Mouse (Mus musculus) retina, adult 2 months (tissue): Measurements from ENCODE around the gene Tert.

ENCODE experiments used
- DNase-seq: peaks from one replicate; pipeline ENCODE4 v3.0.0-alpha.2; 2012; ENCODE audit warnings: low read depth, low spot score

Tert gene

DNA sequence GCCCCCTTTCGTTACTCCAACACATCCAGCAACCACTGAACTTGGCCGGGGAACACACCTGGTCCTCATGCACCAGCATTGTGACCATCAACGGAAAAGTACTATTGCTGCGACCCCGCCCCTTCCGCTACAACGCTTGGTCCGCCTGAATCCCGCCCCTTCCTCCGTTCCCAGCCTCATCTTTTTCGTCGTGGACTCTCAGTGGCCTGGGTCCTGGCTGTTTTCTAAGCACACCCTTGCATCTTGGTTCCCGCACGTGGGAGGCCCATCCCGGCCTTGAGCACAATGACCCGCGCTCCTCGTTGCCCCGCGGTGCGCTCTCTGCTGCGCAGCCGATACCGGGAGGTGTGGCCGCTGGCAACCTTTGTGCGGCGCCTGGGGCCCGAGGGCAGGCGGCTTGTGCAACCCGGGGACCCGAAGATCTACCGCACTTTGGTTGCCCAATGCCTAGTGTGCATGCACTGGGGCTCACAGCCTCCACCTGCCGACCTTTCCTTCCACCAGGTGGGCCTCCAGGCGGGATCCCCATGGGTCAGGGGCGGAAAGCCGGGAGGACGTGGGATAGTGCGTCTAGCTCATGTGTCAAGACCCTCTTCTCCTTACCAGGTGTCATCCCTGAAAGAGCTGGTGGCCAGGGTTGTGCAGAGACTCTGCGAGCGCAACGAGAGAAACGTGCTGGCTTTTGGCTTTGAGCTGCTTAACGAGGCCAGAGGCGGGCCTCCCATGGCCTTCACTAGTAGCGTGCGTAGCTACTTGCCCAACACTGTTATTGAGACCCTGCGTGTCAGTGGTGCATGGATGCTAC lies at the start of gene Tert:
Gene Tert, plus strand, starts transcription at position 167 of the 805 bp plus-strand sequence.
- DNase-seq = no peak

DNA sequence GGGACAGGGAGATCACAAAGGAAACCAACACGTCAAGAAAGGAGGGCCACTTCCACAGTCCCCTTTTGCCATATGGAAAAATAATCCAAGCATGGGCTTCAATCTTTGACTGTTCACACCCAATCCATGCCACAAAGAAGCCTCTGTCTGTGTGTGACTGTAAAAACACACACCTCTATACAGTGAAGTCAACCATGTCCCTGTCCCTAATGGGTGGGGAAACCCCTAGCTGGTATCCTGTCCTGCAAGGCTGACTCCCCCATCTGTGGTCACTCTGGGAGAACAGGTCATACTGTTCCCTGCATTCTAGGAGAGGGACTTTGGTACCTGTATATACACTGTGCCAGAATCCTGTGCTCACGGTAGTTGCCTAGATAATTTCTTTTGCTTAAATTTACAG lies 49.4 kb upstream of the Tert start:
- no peak for DNase-seq

DNA sequence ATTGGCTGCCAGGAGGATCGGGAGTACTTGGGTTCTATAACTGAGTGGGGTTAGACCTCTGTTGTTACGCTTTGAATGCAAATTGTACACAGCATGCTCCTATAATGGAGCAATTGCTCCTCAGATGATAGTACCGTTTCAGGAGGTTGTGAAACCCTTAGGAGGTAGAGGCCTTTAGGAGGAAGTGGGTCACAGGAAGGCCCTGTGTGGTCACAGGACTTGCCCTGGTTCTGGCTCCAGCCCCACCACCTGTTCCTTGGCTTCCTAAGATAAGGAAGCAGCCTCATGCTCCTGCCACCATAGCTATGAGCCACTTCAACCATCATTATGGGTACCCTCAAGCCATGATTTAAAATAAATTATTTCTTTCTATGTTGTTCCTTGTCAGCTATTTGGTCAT lies 35.2 kb upstream of the Tert start:
- DNase-seq = no peak

DNA sequence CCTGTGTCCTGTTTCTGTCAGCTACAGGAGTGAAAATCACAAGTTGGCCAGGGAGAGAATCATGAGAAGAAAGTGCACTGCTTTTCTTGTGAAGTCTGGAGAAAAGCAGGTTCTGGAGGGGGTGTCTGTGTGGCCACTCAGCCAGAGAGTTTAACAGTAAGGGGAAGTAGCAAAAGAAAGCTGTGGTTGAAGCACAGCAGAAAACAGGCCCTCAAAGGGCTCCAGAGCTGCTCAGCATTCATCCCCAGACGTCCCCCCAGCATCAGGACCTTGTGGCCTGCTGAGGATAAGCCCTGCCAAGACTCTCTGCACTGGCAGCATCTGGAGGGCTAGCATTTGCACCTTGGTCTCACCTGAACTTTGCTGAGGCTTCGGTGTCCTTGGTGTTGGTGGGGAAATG lies 34.2 kb upstream of the Tert start:
- no peak for DNase-seq

DNA sequence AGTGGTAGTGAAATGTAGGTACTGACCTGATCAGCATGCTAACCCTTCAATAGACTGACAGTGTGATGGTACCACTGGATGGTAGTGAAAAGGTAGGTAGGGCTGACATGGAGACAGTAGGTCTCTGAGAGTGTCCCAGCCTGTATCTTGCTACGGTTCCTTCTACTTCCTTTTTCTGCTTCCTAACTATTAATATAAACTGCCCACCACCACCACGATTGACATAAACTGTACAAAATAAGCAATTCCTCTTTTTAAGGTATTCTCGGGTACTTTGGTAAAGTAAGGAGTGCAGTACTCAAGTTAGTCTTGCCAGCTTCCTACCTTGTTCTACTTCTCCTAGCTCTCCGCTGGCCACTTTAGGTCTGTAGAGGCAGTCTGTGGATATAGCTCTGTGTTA lies 30.4 kb upstream of the Tert start:
- no peak for DNase-seq

DNA sequence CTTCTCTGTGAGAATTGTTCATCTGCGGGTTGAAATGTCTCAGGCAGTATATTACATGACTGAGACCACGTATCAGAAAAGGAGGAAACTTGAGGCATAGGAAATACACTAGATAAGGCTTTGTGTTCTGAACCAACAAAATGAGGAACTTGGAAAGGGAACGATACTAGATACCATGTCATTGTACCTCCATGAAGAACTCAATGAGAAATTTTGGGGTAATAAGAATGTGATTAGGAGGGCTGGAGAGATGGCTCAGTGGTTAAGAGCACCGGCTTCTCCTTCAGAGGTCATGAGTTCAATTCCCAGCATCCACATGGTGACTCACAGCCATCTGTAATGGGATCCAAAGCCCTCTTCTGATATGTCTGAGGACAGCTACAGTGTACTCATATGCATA lies 26.5 kb upstream of the Tert start:
- no peak for DNase-seq

DNA sequence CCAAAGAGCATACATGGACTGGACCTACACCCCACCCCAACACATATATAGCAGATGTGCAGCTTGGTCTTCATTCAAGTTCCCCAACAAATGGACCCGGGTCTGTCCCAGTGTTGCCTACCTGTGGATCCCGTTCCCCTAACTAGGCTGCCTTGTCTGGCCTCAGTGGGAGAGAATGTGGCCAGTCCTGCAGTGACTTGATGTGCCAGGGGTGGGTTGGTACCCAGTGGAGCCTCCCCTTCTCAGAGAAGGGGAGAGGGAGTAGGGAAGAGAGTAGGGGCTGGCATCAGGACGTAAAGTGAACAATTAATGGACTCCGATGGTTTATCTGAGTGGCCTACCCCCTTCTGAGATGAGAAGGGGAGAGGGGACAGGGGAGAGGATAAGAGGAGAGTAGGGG lies 23.7 kb upstream of the Tert start:
- DNase-seq = no peak

DNA sequence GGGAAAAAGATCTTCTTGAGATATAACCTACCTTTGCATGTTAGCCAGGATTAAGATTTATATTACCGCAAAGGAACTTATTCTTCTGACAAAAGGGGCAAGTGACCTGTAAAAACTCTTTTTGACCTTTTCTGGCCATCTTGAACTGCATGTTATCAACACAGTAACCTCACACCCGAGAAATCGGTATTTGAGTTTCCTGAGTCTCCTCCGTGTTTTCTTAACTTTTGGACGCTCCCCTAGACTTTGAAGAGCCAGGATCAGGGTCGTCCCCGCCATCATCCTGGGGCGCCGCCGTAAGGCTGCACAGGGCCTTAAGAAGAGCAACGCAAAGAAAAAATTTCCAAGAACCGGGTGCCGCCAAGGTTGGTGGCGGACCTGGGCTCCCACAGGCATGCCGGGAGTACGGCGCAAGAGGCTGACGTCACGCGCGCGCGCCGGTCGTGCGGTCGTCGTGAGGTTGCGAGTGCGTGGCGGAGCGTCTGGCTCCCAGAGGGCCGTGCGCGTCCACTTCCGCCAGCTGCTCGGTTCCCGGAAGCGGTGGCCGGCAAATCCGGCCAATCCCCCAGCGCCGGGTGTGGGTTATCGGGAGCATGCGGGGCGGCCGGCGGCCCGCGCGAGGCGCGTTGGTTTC lies 23.1 kb upstream of the Tert start, which contains the start of gene Clptm1l:
Gene Clptm1l, plus strand, starts transcription at position 485 of the 634 bp plus-strand sequence.
- peak; percentile 88 for DNase-seq

DNA sequence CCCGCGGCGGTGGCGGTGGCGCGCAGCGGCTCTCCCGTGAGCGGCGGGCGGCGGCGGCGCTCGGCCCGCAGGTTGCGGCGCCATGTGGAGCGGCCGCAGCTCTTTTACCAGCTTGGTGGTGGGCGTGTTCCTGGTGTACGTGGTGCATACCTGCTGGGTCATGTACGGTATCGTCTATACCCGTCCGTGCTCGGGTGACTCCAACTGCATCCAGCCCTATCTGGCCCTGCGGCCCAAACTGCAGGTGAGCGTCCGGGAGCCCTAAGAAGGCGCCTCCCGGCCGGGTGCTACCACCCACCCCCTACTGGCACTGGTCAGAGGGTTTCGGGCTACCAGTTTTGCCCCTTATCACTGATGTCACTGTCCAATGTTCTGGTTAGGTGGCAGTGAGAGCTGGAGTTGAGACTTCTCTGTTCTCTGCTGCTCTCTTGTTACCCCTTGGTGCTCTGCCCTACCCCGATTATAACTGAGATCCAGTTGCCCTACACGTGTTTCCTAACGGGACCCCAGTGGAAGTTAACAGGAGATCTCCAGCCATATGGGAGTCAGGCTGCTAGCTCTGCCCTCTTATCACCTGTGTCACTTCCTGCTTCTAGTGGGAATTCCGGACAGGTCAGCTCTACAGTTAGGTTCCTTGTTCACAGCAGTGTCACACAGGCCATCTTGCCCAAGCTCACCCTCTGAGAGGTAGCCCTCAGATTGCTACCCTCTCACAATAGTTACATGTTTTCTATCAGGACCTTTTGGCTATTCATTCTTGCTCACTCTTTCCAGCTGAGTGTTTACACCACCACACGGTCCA lies 22.4 kb upstream of the Tert start:
- DNase-seq = no peak

DNA sequence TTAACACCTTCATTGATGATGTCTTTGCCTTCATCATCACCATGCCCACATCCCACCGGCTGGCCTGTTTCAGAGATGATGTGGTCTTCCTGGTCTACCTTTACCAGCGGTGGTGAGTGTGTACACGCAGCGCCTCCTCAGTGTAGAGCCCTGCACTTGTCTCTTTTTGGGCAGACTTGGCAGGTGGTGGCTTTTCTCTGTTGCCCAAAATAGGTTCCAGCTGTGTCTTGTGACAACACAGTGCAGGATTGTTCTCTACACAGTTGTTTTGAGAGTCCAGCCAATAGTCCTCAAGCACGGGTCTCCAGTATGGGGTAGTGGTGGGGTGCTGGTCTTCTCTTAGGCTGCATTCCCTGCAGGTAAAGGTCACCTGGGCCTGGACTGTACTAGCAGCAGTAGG lies 8.3 kb upstream of the Tert start:
- no peak for DNase-seq

DNA sequence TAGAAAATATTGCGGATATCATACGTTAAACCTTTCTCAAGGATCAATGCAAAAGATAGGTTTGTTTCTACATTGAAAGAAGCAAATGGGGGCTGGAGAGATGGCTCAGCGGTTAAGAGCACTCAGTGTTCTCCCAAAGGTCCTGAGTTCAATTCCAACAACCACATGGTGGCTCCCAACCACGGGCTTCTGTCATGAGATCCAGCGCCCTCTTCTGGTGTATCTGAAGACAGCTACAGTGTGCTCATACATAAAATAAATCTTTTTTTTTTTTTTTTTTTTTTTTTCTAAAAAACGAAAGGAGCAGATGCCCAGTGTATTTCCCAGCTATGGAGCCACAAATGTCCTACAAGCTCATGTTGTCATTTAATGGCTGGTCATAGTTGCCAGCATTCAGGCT lies 6.1 kb upstream of the Tert start:
- DNase-seq = no peak

DNA sequence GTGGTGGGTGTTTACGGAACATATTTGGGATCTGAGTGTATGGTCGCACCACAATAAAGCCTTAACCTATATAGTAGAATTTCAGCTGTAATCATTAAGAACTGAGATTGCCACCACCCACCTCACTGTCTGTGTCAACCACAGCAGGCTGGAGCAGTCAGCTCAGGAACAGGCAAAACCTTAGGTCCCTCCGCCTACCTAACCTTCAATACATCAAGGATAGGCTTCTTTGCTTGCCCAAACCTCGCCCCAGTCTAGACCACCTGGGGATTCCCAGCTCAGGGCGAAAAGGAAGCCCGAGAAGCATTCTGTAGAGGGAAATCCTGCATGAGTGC lies 334 bp upstream of the Tert start:
- DNase-seq = no peak

DNA sequence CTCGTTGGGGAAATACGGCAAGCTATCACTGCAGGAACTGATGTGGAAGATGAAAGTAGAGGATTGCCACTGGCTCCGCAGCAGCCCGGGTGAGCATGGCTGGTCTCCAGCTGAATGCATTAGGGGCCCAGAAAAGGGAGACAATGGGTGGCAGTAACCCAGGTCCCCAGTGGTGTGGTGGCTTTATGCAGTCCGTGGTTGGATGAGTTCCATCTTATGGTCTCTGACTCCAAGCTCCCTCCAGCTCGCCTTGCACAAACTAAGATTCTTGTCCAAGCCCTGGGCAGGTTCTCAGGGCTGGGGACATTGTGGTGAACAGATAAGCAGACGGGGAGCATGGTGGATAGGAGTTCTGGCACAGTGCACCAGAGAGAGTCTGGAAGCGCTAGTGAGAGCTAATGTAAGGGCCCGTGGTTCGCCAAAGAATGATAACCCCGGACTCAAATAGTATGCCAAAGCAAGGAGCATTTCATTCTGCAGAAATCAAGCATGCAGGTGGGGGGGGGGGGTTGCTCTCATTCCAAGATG lies 1.9 kb downstream of the Tert start:
- DNase-seq = no peak

DNA sequence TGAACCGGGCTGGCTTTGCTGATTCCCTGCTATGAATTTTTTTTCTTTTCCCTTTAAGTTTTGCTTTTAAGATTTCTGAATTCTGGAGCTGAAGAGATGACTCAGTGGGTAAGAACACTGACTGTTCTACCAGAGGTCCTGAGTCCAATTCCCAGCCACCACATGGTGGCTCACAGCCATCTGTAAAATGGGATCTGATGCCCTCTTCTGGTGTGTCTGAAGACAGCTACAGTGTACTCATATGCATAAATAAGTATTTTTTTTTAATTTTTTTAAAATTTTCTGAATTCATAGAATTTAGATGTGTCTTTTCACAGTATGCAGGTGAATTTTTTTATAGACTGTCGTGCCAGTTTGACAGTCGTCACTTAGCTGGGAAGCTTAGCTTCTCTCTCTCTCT lies 5.1 kb downstream of the Tert start:
- DNase-seq = no peak

DNA sequence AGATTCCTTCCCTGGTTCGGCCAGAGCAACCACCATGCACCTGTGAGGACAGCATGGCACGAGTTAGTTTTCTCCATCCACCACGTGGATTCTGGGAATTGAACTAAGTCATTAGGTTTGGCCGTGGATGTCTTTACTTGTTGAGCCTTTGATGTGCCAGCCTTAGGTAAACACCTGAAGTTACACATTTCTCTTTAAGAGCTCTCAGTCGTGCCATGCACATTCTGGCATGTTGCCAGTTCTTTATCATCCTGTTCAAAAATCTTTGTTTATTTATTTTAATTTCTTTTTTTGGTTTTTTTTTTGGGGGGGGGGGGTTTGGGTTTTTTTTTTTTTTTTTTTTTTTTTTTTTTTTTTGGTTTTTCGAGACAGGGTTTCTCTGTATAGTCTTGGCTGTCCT lies 11.1 kb downstream of the Tert start:
- DNase-seq = no peak

DNA sequence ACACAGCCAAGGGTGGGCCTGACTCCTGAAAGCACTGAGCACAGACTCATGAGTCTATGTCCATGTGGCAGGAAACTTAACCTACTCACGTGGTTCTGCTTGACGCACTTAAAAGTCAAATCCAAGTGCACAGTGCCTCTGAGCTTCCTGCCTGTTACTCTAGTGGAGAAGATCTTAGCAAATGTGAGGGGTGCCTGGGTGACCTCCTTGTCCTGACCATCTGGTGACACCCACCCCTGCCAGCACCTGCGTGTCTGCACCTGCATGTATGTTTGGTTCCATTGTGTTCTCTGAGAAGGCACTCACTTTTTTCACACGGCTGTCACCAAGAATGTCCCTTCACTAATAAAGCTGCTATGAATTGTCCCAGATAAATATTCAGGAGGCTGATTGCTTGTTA lies 14.6 kb downstream of the Tert start:
- DNase-seq = no peak

DNA sequence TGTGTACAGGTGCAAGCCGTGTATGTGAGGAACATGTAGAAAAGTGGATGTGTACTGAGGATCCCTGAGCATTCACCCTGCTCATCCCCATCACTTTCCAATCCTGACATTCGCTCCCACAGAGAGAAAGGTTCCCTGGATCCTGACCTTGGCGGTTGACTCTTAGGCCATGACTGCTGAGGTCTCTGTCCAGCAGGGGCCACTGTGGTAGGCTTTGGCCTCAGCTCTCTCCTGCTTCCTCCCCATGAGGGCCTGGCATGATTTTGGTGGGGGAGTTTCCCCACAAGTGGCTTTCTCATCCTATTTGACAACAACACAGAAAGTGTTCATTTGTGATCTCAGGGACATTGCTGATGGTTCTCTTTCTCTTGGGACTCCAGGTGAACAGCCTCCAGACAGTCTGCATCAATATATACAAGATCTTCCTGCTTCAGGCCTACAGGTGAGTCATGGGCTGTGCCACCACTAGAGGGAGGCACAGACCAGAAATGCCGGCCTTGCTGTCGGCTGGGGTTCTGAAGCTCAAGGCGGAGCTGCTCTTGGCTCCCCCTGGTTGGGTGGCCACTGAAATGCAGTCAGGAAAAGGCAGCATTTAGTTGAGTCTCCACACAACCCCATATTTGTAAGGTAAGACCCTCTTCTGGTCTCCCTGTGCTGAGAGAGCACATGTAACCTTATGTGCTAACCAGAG lies 19.8 kb downstream of the Tert start:
- peak; percentile 18 for DNase-seq

DNA sequence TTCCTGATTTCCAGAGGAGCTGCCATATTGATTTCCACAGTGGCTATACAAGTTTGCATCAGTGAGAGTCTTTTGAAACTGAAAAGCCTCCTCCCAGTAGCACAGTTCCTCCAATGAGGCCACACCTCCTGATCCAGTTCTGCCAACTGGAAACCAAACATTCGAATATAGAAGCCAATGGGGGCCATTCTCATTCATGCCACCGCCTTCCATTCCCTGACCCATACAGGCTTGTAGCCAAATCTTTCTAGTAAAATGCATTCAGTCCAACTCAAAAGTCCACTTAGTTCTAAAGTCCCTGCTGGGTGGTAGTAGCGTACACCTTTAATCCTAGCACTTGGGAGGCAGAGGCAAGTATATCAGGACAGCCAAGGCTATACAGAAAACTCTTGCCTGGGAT lies 26.6 kb downstream of the Tert start:
- no peak for DNase-seq

DNA sequence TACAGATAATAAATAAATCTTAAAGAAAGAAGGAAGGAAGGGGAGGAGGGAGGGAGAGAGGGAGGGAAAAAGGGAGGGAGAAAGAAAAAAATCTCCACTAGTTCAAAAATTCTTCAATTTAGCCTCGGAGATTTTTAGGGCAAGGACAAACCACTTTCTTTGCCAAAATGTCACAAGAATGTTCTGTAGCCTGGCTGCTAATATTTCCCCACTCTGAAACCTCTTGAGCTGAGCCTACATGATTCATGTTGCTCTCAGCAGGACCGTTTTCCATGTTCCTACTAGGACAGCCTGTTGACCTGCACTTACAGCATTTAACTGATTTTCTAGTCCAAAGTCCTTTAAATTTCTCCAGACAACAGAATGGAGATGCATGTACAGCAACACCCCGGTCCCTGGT lies 28.3 kb downstream of the Tert start:
- DNase-seq = no peak

DNA sequence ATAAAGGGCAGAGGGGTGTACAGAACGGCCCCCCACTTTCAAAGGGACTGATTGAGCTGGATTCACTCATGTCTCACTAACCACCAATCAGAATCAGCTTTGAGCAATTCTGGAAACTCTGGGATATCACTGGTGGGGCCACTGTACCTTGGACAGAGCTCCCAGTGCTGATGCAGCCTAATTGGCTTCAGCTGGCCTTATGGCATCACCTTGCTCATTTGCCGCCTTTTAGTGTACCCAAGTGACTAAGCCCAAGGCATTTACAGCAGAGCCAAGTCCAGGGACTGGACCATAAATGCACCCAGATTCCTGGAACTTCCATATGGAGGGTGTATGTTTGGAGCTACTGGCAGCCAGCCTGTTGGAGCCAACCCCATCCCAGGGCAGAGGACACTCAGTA lies 32.2 kb downstream of the Tert start:
- no peak for DNase-seq

DNA sequence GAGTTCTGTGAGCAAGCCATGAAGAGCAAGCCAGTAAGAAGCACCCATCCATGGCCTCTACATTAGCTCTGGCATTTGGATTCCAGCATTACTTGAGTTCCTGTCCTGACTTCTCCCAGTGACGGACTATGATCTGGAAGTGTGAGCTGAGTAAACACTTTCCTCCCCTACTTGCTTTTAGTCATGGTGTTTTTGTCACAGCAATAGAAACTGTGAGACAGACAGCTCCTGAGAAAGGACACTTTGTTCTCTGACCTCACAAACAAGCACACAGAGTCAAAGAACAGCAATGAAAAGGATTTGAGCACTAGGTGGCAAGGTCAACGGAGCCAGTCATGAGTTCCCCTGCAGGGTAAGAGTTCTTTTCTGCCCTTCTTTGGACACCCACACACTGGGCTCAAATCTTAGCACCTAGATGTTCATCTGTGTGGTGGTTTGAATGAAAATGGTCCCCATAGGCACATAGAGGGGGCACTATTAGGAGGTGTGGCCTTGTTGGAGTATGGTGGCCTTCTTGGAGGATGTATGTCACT lies 33.5 kb downstream of the Tert start:
- no peak for DNase-seq

DNA sequence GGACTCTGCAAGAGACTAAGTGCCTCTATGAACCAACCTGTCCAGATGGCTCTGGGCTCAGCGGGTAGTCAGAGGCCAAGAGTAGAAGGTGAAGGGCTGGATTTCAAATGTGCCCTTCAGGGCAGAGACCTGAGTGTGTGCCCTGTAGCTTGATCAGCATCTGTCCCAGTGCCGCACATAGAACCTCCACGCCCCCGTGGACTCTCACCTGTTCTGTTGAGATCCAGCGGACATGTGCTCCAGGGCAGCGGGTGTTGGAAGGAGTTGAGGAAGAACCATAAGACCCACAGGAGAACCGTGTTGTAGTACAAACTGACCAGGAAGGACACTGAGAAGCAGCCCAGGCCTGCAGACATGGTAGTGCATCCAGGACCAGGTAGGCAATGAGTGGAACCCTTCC lies 48.5 kb downstream of the Tert start:
- no peak for DNase-seq
